Mouse (Mus musculus) R1 (cell line): ENCODE data around the gene Camkv.

Experiments used
- DNase-seq: peaks from one replicate; pipeline ENCODE4 v3.0.0-alpha.2; 2018; ENCODE audit warnings: low read depth, low spot score

The Camkv gene

DNA sequence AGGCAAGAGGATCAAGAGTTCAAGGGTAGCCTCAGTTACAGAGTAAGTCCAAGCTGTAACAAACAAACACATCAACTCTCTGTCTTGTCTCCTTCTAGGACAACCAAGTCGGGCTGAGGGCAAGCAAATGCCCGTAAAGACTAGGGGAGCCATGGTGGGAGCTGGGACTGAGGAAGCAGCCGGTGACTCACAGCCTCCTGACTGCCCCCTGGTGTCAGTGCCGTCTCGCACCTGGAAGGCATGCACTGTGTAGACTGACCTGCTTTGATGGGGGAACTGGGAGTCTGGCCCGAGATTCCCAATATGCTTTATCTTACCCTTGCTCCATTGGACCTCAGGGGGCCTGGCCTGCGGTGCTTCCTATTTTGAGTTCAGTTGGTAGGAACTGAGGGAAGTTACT lies 12.5 kb upstream of the Camkv start:
- DNase-seq, result peak; percentile 64

GRCm38 (mm10) chr9:107923956-107924355 lies 11.5 kb upstream of the Camkv start:
- no peak for DNase-seq

DNA sequence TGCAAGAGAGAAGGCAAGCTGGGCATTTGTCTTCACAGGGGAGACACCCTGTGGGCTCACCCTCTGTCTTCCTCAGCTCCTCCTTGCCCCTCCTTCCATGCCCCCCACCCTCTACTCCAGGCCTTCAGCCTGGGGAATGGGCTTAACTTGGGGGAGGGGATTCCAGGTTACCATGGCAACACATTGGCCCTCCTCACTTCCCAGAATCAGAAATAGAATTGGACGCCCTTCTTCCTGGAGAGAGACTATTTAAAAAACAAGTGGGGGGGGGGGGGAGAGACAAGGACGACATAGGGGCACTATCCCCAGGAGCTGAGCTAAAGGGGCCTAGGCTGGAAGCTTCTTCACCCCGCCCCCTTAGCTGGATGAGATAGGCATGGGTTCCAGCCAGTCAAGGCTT lies 10.2 kb upstream of the Camkv start:
- DNase-seq, result no peak

DNA sequence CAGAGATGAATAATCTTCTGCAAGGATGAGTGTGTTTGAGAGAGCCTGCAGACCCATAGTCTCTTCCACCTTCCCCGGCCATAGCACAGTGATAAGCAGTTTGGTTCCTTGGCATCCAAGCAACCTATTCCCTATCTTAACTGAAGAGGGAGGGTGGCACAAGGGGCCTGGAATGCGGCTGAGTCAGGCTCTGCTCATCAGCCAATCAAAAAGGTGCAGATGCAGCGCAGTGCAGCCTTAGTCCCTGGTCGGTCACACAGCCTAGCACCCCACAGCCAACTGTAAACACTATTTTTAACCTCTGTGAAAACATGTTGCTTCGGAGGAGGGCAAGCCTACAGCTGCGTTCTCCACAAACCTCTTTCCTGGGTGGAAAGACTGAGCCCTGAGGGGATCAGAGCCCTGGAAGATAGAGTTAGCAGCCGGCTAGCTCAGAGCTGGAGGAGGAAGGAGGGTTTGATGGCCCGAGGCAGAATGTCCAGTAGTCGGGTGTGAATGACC lies 8.5 kb upstream of the Camkv start:
- DNase-seq, result no peak

GRCm38 (mm10) chr9:107927749-107928148 lies 7.7 kb upstream of the Camkv start:
- no peak for DNase-seq

DNA sequence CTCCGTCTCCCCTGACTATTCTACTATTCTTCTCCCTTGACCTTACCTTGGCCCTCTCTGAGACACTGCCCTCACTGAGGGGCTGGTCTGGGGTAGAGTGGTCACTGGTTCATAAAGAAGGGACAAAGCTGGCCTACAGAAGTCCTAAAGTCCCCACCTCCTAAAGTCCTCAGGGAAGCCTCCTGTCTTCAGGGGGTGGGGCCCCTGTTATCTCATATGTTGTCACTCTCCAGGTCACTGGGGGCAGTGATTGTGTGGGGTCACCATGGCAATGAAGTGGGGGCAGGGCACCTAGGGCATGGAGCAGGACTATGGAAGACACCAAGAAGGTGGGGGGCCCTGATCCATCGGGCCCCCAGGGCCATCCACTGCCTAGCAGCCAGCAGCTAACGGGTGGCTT lies 7.3 kb upstream of the Camkv start, which contains the start of gene Actl11:
TSS of gene Actl11 (plus strand) at position 301 of the 400 bp plus-strand sequence.
- DNase-seq, result no peak

- DNase-seq, result no peak
Observed at GRCm38 (mm10) chr9:107932221-107932620, 3.3 kb upstream of the Camkv start.

DNA sequence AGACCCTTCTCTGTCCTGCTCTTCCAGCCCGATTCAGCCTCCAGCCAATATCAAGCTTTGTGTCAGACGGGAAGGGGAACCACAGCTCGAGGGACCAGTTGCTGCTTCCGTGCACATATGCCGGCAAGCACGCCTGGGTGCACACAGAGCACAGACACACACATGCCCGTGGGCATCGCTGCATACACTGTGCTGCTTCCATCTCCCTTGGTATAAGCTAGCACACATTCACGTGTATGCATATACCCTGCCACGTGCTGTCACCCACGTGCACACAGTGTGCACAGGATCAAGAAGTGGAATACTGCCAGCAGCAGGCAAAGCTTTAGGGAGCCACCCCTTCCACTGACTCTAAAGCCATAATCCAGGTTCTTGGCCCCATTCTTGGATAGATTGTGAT lies 1.3 kb upstream of the Camkv start:
- DNase-seq, result no peak

GRCm38 (mm10) chr9:107935790-107936214 lies 328 bp downstream of the Camkv start:
- peak; percentile 81 for DNase-seq

- peak; percentile 70 for DNase-seq
Observed at GRCm38 (mm10) chr9:107936215-107936822, 845 bp downstream of the Camkv start.

DNA sequence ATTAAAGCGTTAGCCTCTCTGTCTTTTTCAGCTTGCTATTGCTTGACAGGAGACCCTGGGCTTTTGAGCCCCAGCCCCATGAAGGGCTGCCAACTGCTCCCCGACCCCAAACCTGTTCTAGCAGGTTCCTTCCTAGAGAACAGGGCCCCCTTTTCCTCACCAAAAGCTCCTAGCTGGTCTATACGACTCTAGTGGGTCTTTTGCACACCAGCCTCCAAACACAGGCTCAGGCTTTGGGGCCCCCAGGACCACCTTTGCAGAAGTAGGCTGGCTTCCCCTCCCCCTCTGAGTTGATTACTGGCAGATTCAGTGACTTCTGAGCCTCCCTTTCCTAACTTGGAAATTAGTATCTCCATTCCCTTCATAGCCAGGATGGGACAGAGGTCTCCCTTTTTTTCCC lies 1.4 kb downstream of the Camkv start:
- DNase-seq, result no peak

DNA sequence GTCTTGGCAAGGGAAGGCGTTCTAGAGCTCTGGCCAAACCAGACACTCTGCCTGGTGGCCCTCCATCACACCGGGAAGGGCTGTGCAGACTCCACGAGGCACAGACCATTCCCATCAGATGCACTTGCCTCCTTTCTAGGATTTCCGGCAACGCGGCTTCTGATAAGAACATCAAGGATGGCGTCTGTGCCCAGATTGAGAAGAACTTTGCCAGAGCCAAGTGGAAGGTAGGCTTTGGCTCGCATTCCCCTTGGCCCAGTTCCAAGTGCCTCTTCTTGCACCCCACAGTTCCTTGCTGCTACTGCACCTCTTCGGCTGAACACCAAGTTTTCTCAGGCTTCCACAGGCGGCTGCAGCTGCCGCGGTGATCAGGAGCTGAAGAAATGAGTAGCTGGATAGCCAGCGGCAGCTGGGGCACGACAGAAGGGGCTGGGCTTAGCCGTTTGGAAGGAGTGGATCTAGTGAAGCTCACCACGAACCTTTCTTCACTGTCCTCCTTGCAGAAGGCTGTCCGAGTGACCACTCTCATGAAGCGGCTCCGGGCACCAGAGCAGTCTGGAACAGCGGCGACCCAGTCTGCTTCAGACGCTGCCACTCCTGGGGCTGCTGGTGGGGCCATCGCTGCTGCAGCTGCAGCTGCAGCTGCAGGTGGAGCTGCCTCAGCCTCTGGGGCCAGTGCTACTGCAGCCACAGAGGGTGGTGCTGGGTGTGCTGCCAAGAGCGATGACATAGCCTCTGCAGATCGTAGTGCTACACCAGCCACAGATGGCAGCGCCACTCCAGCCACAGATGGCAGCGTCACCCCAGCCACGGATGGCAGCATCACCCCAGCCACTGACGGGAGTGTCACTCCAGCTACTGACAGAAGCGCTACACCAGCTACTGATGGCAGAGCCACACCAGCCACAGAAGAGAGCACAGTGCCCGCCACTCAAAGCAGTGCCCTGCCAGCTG lies 12.0 kb downstream of the Camkv start:
- DNase-seq, result no peak

GRCm38 (mm10) chr9:107949184-107949921 lies 13.9 kb downstream of the Camkv start:
- DNase-seq, result no peak

- DNase-seq, result no peak
Observed at GRCm38 (mm10) chr9:107949922-107950235, 14.4 kb downstream of the Camkv start, which contains the start of gene Traip. Traip (plus strand) TSS chr9:107950136.

GRCm38 (mm10) chr9:107950460-107951355 lies 15.2 kb downstream of the Camkv start:
- DNase-seq, result peak; percentile 97

GRCm38 (mm10) chr9:107955613-107956289 lies 20.3 kb downstream of the Camkv start:
- no peak for DNase-seq

- DNase-seq, result peak; percentile 91
Observed at GRCm38 (mm10) chr9:107957141-107957540, 21.7 kb downstream of the Camkv start.

DNA sequence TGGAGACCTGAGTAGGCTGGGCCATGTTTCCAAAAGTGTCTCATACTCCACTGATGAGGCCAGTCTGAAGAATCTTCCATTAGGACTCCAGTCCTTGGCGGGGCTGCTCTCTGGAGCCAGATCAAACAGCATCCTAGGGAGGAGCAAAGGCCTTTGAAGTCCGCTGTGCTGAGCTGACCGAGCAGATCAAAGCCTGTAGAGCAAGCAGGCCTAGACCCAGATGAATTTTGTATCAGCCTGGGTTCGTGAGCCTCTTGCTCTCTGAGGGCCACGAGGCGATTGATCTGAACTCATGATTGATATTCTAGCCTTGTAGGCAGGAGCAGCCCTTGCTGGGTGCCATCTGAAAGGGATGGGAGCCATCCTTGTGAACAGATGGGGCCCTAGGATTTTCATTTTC lies 24.4 kb downstream of the Camkv start:
- DNase-seq, result no peak

DNA sequence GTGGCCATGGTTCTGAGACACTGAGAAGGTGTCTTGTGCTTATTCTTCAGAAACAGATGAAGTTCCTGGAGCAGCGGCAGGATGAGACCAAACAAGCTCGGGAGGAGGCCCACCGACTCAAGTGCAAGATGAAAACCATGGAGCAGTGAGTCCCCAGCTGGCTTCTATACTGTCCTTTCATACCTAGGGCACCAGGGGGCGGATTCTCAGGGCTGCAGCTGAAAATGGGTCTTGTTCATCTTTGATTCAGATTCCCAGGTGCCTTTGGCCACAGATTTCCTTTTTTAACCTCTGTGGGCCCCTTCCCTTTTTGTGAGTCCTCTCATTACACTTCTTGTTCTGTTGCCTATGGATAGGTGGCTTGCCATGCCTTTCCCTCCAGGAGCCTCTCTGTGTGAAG lies 25.5 kb downstream of the Camkv start:
- peak; percentile 66 for DNase-seq

GRCm38 (mm10) chr9:107961351-107961762 lies 25.9 kb downstream of the Camkv start:
- DNase-seq, result peak; percentile 91
